8 mouse cellular contexts compared by ENCODE assay signal in genomic region chr13:69610751-69611397, GRCm38 (mm10). TPM values are rescaled to one million over a fixed set of nuclear protein-coding genes. Genes with fewer than 3 reads are reported as not detected.
DNase-seq lines count a peak whose midpoint lies in the region; ATAC-seq and TF ChIP-seq lines count a peak whose summit lies in the region.

No protein-coding gene starts in this region.

- no peaks in the 10 kb centered on the region for H3K9me3 ChIP-seq in G1E (replicated peaks)
- no peaks in the 10 kb centered on the region for H3K9me3 ChIP-seq in embryonic facial prominence, embryonic 12.5 days
- no peaks in the 10 kb centered on the region for H3K9me3 ChIP-seq in heart, embryonic 15.5 days (replicated peaks)
- H3K9me3 ChIP-seq in midbrain, embryonic 11.5 days (ENCODE audit: control insufficient read depth, low read length): no peaks in the 10 kb centered on the region

- H3K4me1 ChIP-seq in kidney, adult 2 months (ENCODE audit: control insufficient read depth, insufficient read depth, low read length): no peaks in the 10 kb centered on the region; the same call in 1 of the 2 replicates
- H3K4me1 ChIP-seq in G1E (ENCODE audit: insufficient read depth, low read depth, low read length): peaks cover 48% of the 10 kb centered on the region
- H3K4me1 ChIP-seq in embryonic facial prominence, embryonic 12.5 days: peaks cover 10% of the 10 kb centered on the region; the same call in 1 of the 2 replicates
- peaks cover 15% of the 10 kb centered on the region for H3K4me1 ChIP-seq in heart, embryonic 15.5 days (replicated peaks)
- H3K4me1 ChIP-seq in midbrain, embryonic 11.5 days (ENCODE audit: control insufficient read depth, insufficient read depth, low read length): peaks cover 12% of the 10 kb centered on the region

- H3K27ac ChIP-seq in kidney, adult 2 months (ENCODE audit: insufficient read depth, low read depth, low read length): no peak overlapping the region
- no peak overlapping the region for H3K27ac ChIP-seq in embryonic facial prominence, embryonic 12.5 days
- no peak overlapping the region for H3K27ac ChIP-seq in heart, embryonic 15.5 days
- no peak overlapping the region for H3K27ac ChIP-seq in midbrain, embryonic 11.5 days (ENCODE audit: low read depth, low read length)

- intact Hi-C loops in left cerebral cortex, postnatal 4 days (cut with DNase I): loop anchor here (10.0 kb wide), 1 partner anchor 994 kb away; no protein-coding TSS in a partner anchor

- peak overlapping the region; percentile 58 for H3K9ac ChIP-seq in embryonic facial prominence, embryonic 12.5 days
- H3K9ac ChIP-seq in heart, embryonic 15.5 days: peak overlapping the region; percentile 61
- H3K9ac ChIP-seq in midbrain, embryonic 11.5 days (ENCODE audit: low read length): peak overlapping the region; percentile 58

- no peaks in the 10 kb centered on the region; the same call in none of the 2 replicates for H3K36me3 ChIP-seq in kidney, adult 2 months (ENCODE audit: control insufficient read depth, insufficient read depth, low read length)
- H3K36me3 ChIP-seq in G1E (replicated peaks): peaks cover 35% of the 10 kb centered on the region
- peaks cover 18% of the 10 kb centered on the region for H3K36me3 ChIP-seq in embryonic facial prominence, embryonic 12.5 days
- H3K36me3 ChIP-seq in heart, embryonic 15.5 days: peaks cover 24% of the 10 kb centered on the region; the same call in 1 of the 2 replicates
- peaks cover 5% of the 10 kb centered on the region for H3K36me3 ChIP-seq in midbrain, embryonic 11.5 days (ENCODE audit: control insufficient read depth, insufficient read depth, low read length)

- TF ChIP-seq CTCF in kidney, adult 2 months (conservative IDR thresholded peaks at IDR 0.05; ENCODE audit: insufficient read depth, insufficient read length, low read depth, low read length): no peak
- TF ChIP-seq CTCF in G1E (IDR thresholded peaks at IDR 0.05; ENCODE audit: low read depth, low read length): no peak

- peak overlapping the region; percentile 91 for H3K4me2 ChIP-seq in embryonic facial prominence, embryonic 12.5 days (replicated peaks)
- peak overlapping the region; percentile 96 for H3K4me2 ChIP-seq in heart, embryonic 15.5 days
- peak overlapping the region; percentile 67 for H3K4me2 ChIP-seq in midbrain, embryonic 11.5 days

- ATAC-seq in G1E (ENCODE audit: extremely low read depth, insufficient number of reproducible peaks, low FRiP score, poor library complexity, severe bottlenecking): no peak
- no peak; the same call in 1 of the 2 replicates for ATAC-seq in embryonic facial prominence, embryonic 12.5 days (ENCODE audit: insufficient number of reproducible peaks, insufficient read depth, low FRiP score, low TSS enrichment)
- peak; percentile 7 for ATAC-seq in heart, embryonic 15.5 days (replicated peaks; ENCODE audit: insufficient number of reproducible peaks, insufficient read depth, low FRiP score, low read depth)
- no peak; the same call in 1 of the 2 replicates for ATAC-seq in midbrain, embryonic 11.5 days (ENCODE audit: low FRiP score)

- H3K4me3 ChIP-seq in kidney, adult 2 months (ENCODE audit: insufficient read depth, low read depth, low read length): peak overlapping the region; percentile 76
- peak overlapping the region; percentile 98 for H3K4me3 ChIP-seq in G1E (ENCODE audit: low read depth, low read length)
- peak overlapping the region; percentile 95 for H3K4me3 ChIP-seq in embryonic facial prominence, embryonic 12.5 days
- peak overlapping the region; percentile 98 for H3K4me3 ChIP-seq in heart, embryonic 15.5 days
- peak overlapping the region; percentile 91 for H3K4me3 ChIP-seq in midbrain, embryonic 11.5 days (ENCODE audit: low read depth, low read length)

- H3K27me3 ChIP-seq in kidney, adult 2 months (replicated peaks; ENCODE audit: control insufficient read depth, insufficient read depth, low read length): no peaks in the 10 kb centered on the region
- no peaks in the 10 kb centered on the region for H3K27me3 ChIP-seq in G1E (ENCODE audit: insufficient read depth, low read length)
- H3K27me3 ChIP-seq in embryonic facial prominence, embryonic 12.5 days: no peaks in the 10 kb centered on the region
- no peaks in the 10 kb centered on the region for H3K27me3 ChIP-seq in heart, embryonic 15.5 days
- H3K27me3 ChIP-seq in midbrain, embryonic 11.5 days (ENCODE audit: control insufficient read depth, insufficient read depth, low read length): no peaks in the 10 kb centered on the region

- TF ChIP-seq POLR2A in kidney, adult 2 months (IDR thresholded peaks at IDR 0.05; ENCODE audit: low read depth, low read length): no peak

- DNase-seq in kidney, adult 2 months: peak; percentile 63
- no peak for DNase-seq in kidney, adult 18-20 months
- DNase-seq in G1E (ENCODE audit: low spot score): no peak
- peak; percentile 61 for DNase-seq in left cerebral cortex, postnatal 4 days
- DNase-seq in midbrain, embryonic 11.5 days (ENCODE audit: low spot score, missing footprints): no peak
- DNase-seq in natural killer cell, adult 2 months (ENCODE audit: low spot score in 2 of 2): no peak

- WGBS in kidney, adult 2 months: under 1% methylated on average over 40 of the region's 40 CpGs
- WGBS in embryonic facial prominence, embryonic 12.5 days: under 1% methylated on average over 40 of the region's 40 CpGs
- WGBS in heart, embryonic 15.5 days: under 1% methylated on average over 40 of the region's 40 CpGs
- under 1% methylated on average over 40 of the region's 40 CpGs for WGBS in midbrain, embryonic 11.5 days

RNA-seq across cellular contexts. Expression of gene Srd5a1, which starts 0.4 kb away (rescaled TPM):
- polyA plus RNA-seq in kidney, adult 2 months (2012; rRNA removed): 13.9 and 15.7 TPM in 2 replicates
- 2.9 and 7.1 TPM in 2 replicates for total RNA-seq in G1E (2014; fragmentation: Nextera tagmentation)
- total RNA-seq in G1E (2017): 4.1 and 6.8 TPM in 2 replicates
- polyA plus RNA-seq in G1E (2012): 3.1 and 3.8 TPM in 2 replicates
- 28.3 and 32.5 TPM in 2 replicates for polyA plus RNA-seq in embryonic facial prominence, embryonic 12.5 days (2016; fragmentation: Nextera tagmentation; extraction: Ambion mirVana)
- polyA plus RNA-seq in heart, embryonic 15.5 days (2015; fragmentation: Nextera tagmentation; extraction: Ambion mirVana): 6.9 and 8.1 TPM in 2 replicates
- total RNA-seq in left cerebral cortex, postnatal 4 days (2021): 10 to 100 TPM; 16.5 to 18.9 TPM
- polyA plus RNA-seq in midbrain, embryonic 11.5 days (2014; fragmentation: Nextera tagmentation; extraction: Ambion mirVana): 19.4 and 24.9 TPM in 2 replicates

Comparison
In these comparisons a context has a peak if more than half of its experiments do, and no peak if none do; other contexts are left out.
1. DNase-seq: peak in kidney, adult 2 months (single experiment) and left cerebral cortex, postnatal 4 days (single experiment); none in kidney, adult 18-20 months (single experiment), G1E (single experiment), midbrain, embryonic 11.5 days (single experiment) and natural killer cell, adult 2 months (0 of 2).
2. Peak in every context shown above with its lines, with median percentiles within 50 percentile points of each other: H3K4me3 ChIP-seq, H3K4me2 ChIP-seq and H3K9ac ChIP-seq.